Mouse (Mus musculus) limb, embryonic 11.5 days (tissue): ENCODE measurements at regions not wholly inside any gene's neighbourhood (a gene's known extent, or its start where the extent isn't known, plus 50 kb on each side); places are given as distances from the start of the nearest gene placed in this dataset.

Experiments used
- ATAC-seq: fragments of 200-750 bp; cut with Nextera tagmentation; 2 replicates; pipeline ENCODE4 v1.8.0; 2017; ENCODE audit warnings: low read depth; ENCODE audit not compliant: insufficient number of reproducible peaks, low FRiP score, low TSS enrichment
- DNase-seq: peaks from one replicate; pipeline ENCODE4 v3.0.0-alpha.2; 2015; ENCODE audit warnings: low spot score
- H3K27ac ChIP-seq: fragments of 300-500 bp; sonication (generic); replicated peaks from 2 replicates; pipeline ENCODE4 v1.5.1; 2014; ENCODE audit warnings: low read depth, mild to moderate bottlenecking, low read length
- H3K27me3 ChIP-seq: fragments of 300-500 bp; sonication (generic); 2 replicates; pipeline ENCODE4 v1.6.1; 2014; ENCODE audit warnings: mild to moderate bottlenecking, low read length, mixed read lengths; ENCODE audit not compliant: control insufficient read depth, insufficient read depth
- H3K36me3 ChIP-seq: fragments of 300-500 bp; sonication (generic); 2 replicates; pipeline ENCODE4 v1.6.1; 2014; ENCODE audit warnings: mild to moderate bottlenecking, low read length, moderate library complexity, mixed read lengths; ENCODE audit not compliant: control insufficient read depth, insufficient read depth
- H3K4me1 ChIP-seq: fragments of 300-500 bp; sonication (generic); 2 replicates; pipeline ENCODE4 v1.6.1; 2014; ENCODE audit warnings: low read length, mixed read lengths; ENCODE audit not compliant: control insufficient read depth, insufficient read depth
- H3K4me2 ChIP-seq: fragments of 300-500 bp; sonication (generic); 2 replicates; pipeline ENCODE4 v1.6.1; 2014; ENCODE audit warnings: low read depth, mild to moderate bottlenecking, moderate library complexity; ENCODE audit not compliant: severe bottlenecking
- H3K4me3 ChIP-seq: fragments of 300-500 bp; sonication (generic); 2 replicates; pipeline ENCODE4 v1.5.1; 2014; ENCODE audit warnings: low read depth, low read length
- H3K9ac ChIP-seq: fragments of 300-500 bp; sonication (generic); 2 replicates; pipeline ENCODE4 v1.6.1; 2014; ENCODE audit warnings: mild to moderate bottlenecking, low read length
- H3K9me3 ChIP-seq: fragments of 300-500 bp; sonication (generic); 2 replicates; pipeline ENCODE4 v1.6.1; 2016; ENCODE audit warnings: low read length; ENCODE audit not compliant: control insufficient read depth
- WGBS: fragments of 180-500 bp; shearing (Covaris S2); extraction: QIAGEN DNeasy Blood & Tissue Kit; methylation state at CpG from one replicate; pipeline ENCODE4 v1.1.7; 2014; 5-methylcytosine and 5-hydroxymethylcytosine counted together

- WGBS = 86% methylated on average over 3 of the region's 3 CpGs
These were observed 173.0 kb upstream of the Cxcr4 start for GRCm38 (mm10) chr1:128765142-128765541.

GRCm38 (mm10) chr1:128762854-128763253 lies 170.8 kb upstream of the Cxcr4 start:
- DNase-seq (no peak), ATAC-seq (no peak)
- no peaks in the 10 kb centered on the region for H3K36me3 ChIP-seq
- H3K4me1 ChIP-seq = no peaks in the 10 kb centered on the region
- H3K4me3 ChIP-seq = no peak overlapping the region
- H3K9me3 ChIP-seq = no peaks in the 10 kb centered on the region
- H3K27ac ChIP-seq = no peak overlapping the region
- no peak overlapping the region for H3K4me2 ChIP-seq
- no peaks in the 10 kb centered on the region for H3K27me3 ChIP-seq
- 78% methylated on average over 4 of the region's 4 CpGs for WGBS
- H3K9ac ChIP-seq = no peak overlapping the region

More at GRCm38 (mm10) chr1:128765142-128765541, 173.0 kb upstream of the Cxcr4 start:
- no peak overlapping the region for H3K27ac ChIP-seq
- DNase-seq = no peak
- no peak overlapping the region for H3K4me2 ChIP-seq
- no peaks in the 10 kb centered on the region for H3K36me3 ChIP-seq
- H3K27me3 ChIP-seq = no peaks in the 10 kb centered on the region
- no peaks in the 10 kb centered on the region for H3K9me3 ChIP-seq
- H3K4me1 ChIP-seq = no peaks in the 10 kb centered on the region
- no peak overlapping the region for H3K4me3 ChIP-seq
- no peak for ATAC-seq
- no peak overlapping the region for H3K9ac ChIP-seq

- ATAC-seq = no peak
These were observed 170.0 kb upstream of the Cxcr4 start for GRCm38 (mm10) chr1:128762076-128762475.

GRCm38 (mm10) chr1:128758802-128759481 lies 166.8 kb upstream of the Cxcr4 start:
- 76% methylated on average over 11 of the region's 11 CpGs for WGBS
- H3K27ac ChIP-seq = no peak overlapping the region
- no peak for ATAC-seq

More at GRCm38 (mm10) chr1:128762076-128762475, 170.0 kb upstream of the Cxcr4 start:
- Histone ChIP-seq H3K9me3 (no peaks in the 10 kb centered on the region), H3K4me2 (no peak overlapping the region), H3K27me3 (no peaks in the 10 kb centered on the region), H3K27ac (no peak overlapping the region), H3K4me3 (no peak overlapping the region), H3K9ac (no peak overlapping the region), H3K4me1 (no peaks in the 10 kb centered on the region), H3K36me3 (no peaks in the 10 kb centered on the region)
- WGBS = 76% methylated on average over 5 of the region's 5 CpGs
- no peak for DNase-seq

GRCm38 (mm10) chr1:128758294-128758801 lies 166.3 kb upstream of the Cxcr4 start:
- no peak overlapping the region for H3K9ac ChIP-seq
- no peak for ATAC-seq
- 58% methylated on average over 13 of the region's 13 CpGs for WGBS
- no peaks in the 10 kb centered on the region for H3K36me3 ChIP-seq
- H3K4me2 ChIP-seq = no peak overlapping the region
- no peak overlapping the region for H3K27ac ChIP-seq
- DNase-seq = no peak
- H3K4me1 ChIP-seq = no peaks in the 10 kb centered on the region
- no peak overlapping the region for H3K4me3 ChIP-seq
- H3K9me3 ChIP-seq = no peaks in the 10 kb centered on the region
- no peaks in the 10 kb centered on the region for H3K27me3 ChIP-seq

More at GRCm38 (mm10) chr1:128758802-128759481, 166.8 kb upstream of the Cxcr4 start:
- no peak for DNase-seq
- H3K9ac ChIP-seq = no peak overlapping the region
- H3K27me3 ChIP-seq = no peaks in the 10 kb centered on the region
- H3K4me1 ChIP-seq = no peaks in the 10 kb centered on the region
- no peaks in the 10 kb centered on the region for H3K9me3 ChIP-seq
- H3K4me2 ChIP-seq = no peak overlapping the region
- no peaks in the 10 kb centered on the region for H3K36me3 ChIP-seq
- H3K4me3 ChIP-seq = no peak overlapping the region

- Histone ChIP-seq H3K9ac (no peak overlapping the region), H3K9me3 (no peaks in the 10 kb centered on the region), H3K27ac (no peak overlapping the region), H3K4me3 (no peak overlapping the region), H3K27me3 (no peaks in the 10 kb centered on the region), H3K4me1 (no peaks in the 10 kb centered on the region), H3K36me3 (no peaks in the 10 kb centered on the region), H3K4me2 (no peak overlapping the region)
- ATAC-seq = no peak
- DNase-seq = no peak
- WGBS = 48% methylated on average over 3 of the region's 3 CpGs
These were observed 161.4 kb upstream of the Cxcr4 start for GRCm38 (mm10) chr1:128753427-128754012.

- H3K27me3 ChIP-seq = no peaks in the 10 kb centered on the region
- H3K4me3 ChIP-seq = no peak overlapping the region
- H3K9ac ChIP-seq = no peak overlapping the region
- no peak overlapping the region for H3K4me2 ChIP-seq
- H3K9me3 ChIP-seq = no peaks in the 10 kb centered on the region
- H3K27ac ChIP-seq = no peak overlapping the region
- 69% methylated on average over 5 of the region's 5 CpGs for WGBS
- ATAC-seq = no peak
- H3K36me3 ChIP-seq = no peaks in the 10 kb centered on the region
- H3K4me1 ChIP-seq = no peaks in the 10 kb centered on the region
- DNase-seq = no peak
These were observed 157.4 kb upstream of the Cxcr4 start for GRCm38 (mm10) chr1:128749437-128749994.

- no peak overlapping the region for H3K27ac ChIP-seq
- no peaks in the 10 kb centered on the region for H3K4me1 ChIP-seq
- DNase-seq (no peak), ATAC-seq (no peak)
- no peaks in the 10 kb centered on the region for H3K36me3 ChIP-seq
- H3K4me2 ChIP-seq = no peak overlapping the region
- WGBS = 92% methylated on average over 12 of the region's 12 CpGs
- H3K4me3 ChIP-seq = no peak overlapping the region
- no peaks in the 10 kb centered on the region for H3K27me3 ChIP-seq
- H3K9me3 ChIP-seq = no peaks in the 10 kb centered on the region
- no peak overlapping the region for H3K9ac ChIP-seq
These were observed 155.2 kb upstream of the Cxcr4 start for GRCm38 (mm10) chr1:128747196-128747790.
